Mouse (Mus musculus) midbrain, embryonic 11.5 days (tissue): ENCODE measurements around the gene Timm8b. TPM values are rescaled to one million over a fixed set of nuclear protein-coding genes. Genes with fewer than 3 reads are reported as not detected.

Experiments
- ATAC-seq: fragments of 200-750 bp; cut with Nextera tagmentation; 2 replicates; pipeline ENCODE4 v1.8.0; 2017; ENCODE audit warnings: moderate TSS enrichment, moderate library complexity; ENCODE audit not compliant: low FRiP score
- DNase-seq: peaks from one replicate; pipeline ENCODE4 v3.0.0; 2015; ENCODE audit warnings: low spot score; ENCODE audit errors: missing footprints
- H3K27ac ChIP-seq: fragments of 300-500 bp; sonication (generic); 2 replicates; pipeline ENCODE4 v1.5.1; 2014; ENCODE audit warnings: low read depth, low read length
- H3K27me3 ChIP-seq: fragments of 300-500 bp; sonication (generic); 2 replicates; pipeline ENCODE4 v1.6.1; 2014; ENCODE audit warnings: mild to moderate bottlenecking, low read length, moderate library complexity, mixed read lengths; ENCODE audit not compliant: control insufficient read depth, insufficient read depth
- H3K36me3 ChIP-seq: fragments of 300-500 bp; sonication (generic); 2 replicates; pipeline ENCODE4 v1.6.1; 2014; ENCODE audit warnings: mild to moderate bottlenecking, low read length, moderate library complexity, mixed read lengths; ENCODE audit not compliant: control insufficient read depth, insufficient read depth
- H3K4me1 ChIP-seq: fragments of 300-500 bp; sonication (generic); 2 replicates; pipeline ENCODE4 v1.6.1; 2014; ENCODE audit warnings: low read length; ENCODE audit not compliant: control insufficient read depth, insufficient read depth
- H3K4me2 ChIP-seq: fragments of 300-500 bp; sonication (generic); 2 replicates; pipeline ENCODE4 v1.6.1; 2014; ENCODE audit warnings: mild to moderate bottlenecking, moderate library complexity
- H3K4me3 ChIP-seq: fragments of 300-500 bp; sonication (generic); 2 replicates; pipeline ENCODE4 v1.5.1; 2014; ENCODE audit warnings: low read depth, low read length
- H3K9ac ChIP-seq: fragments of 300-500 bp; sonication (generic); 2 replicates; pipeline ENCODE4 v1.6.1; 2014; ENCODE audit warnings: low read length
- H3K9me3 ChIP-seq: fragments of 300-500 bp; sonication (generic); 2 replicates; pipeline ENCODE4 v1.6.1; 2016; ENCODE audit warnings: low read length; ENCODE audit not compliant: control insufficient read depth
- WGBS: fragments of 180-500 bp; shearing (Covaris S2); extraction: QIAGEN DNeasy Blood & Tissue Kit; methylation state at CpG from one replicate; pipeline ENCODE4 v1.1.7; 2014; 5-methylcytosine and 5-hydroxymethylcytosine counted together
- polyA plus RNA-seq: library from polyadenylated mRNA; unstranded; fragments of >200 nt; fragmentation: Nextera tagmentation; extraction: Ambion mirVana; gene quantifications from 2 replicates; pipeline ENCODE4 v1.2.1, GENCODE M21; 2014

Timm8b gene
- polyA plus RNA-seq, 1 experiment from 2014 or later, result 369 TPM

GRCm38 (mm10) chr9:50567881-50568280 lies 35.8 kb upstream of the Timm8b start:
- H3K27ac ChIP-seq, result no peak overlapping the region
- no peak overlapping the region for H3K9ac ChIP-seq
- no peak for ATAC-seq
- no peak overlapping the region for H3K4me2 ChIP-seq
- H3K27me3 ChIP-seq, result no peaks in the 10 kb centered on the region
- no peak overlapping the region for H3K4me3 ChIP-seq
- H3K9me3 ChIP-seq, result no peaks in the 10 kb centered on the region
- 98% methylated on average over 2 of the region's 2 CpGs for WGBS
- H3K4me1 ChIP-seq, result no peaks in the 10 kb centered on the region
- no peaks in the 10 kb centered on the region for H3K36me3 ChIP-seq
- no peak for DNase-seq

DNA sequence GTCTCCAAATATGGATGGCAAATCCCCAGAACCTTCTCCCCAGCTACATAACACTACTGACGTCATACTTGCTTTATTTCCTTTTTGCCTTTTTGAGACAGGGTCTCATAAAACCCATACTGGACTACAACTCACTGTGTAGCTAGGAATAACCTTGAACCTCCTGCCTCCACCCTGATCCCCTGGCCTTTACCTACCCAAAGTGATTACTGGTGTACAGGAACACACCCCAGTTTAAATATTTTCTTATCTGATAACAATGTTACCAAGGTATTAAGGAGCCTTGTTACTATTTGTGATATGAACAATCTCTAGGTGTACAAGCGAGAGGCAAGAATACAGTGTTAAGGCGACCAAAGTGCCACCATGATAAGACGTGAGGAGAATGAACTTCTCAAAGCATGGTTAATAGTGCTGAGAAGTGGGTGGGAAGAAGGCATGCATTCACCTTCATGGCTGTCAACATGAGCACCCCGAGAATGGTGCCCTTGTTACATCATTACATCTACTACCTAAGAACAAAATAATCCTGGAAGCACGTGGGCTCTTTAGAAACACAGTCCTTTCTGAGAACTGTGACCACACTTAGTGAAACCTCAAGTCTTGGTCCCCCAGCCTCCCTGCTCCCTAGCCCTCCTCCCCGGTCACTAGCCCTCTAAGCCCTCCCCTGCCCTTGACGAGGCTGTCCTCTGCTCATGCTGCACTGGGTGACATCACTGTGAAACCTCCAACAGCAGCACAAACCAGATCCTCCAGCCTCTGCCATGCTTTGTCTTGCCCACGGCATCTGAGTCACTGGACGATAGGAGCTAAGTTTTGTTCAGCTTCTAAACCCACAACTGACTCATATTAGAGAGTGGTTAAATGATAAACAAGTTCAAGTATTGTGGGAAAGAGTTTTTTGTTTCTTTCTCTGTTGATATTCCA lies 33.8 kb upstream of the Timm8b start:
- H3K9me3 ChIP-seq, result no peaks in the 10 kb centered on the region
- DNase-seq (no peak), ATAC-seq (no peak)
- H3K4me1 ChIP-seq, result no peaks in the 10 kb centered on the region
- no peak overlapping the region for H3K4me3 ChIP-seq
- H3K36me3 ChIP-seq, result no peaks in the 10 kb centered on the region
- H3K9ac ChIP-seq, result no peak overlapping the region
- no peak overlapping the region for H3K4me2 ChIP-seq
- 83% methylated on average over 10 of the region's 10 CpGs for WGBS
- no peaks in the 10 kb centered on the region for H3K27me3 ChIP-seq
- H3K27ac ChIP-seq, result no peak overlapping the region

GRCm38 (mm10) chr9:50580370-50580769 lies 23.3 kb upstream of the Timm8b start:
- Histone ChIP-seq H3K4me3 (no peak overlapping the region), H3K27ac (no peak overlapping the region), H3K36me3 (no peaks in the 10 kb centered on the region), H3K4me1 (no peaks in the 10 kb centered on the region), H3K4me2 (no peak overlapping the region), H3K9ac (no peak overlapping the region), H3K9me3 (no peaks in the 10 kb centered on the region), H3K27me3 (no peaks in the 10 kb centered on the region)
- ATAC-seq (no peak), DNase-seq (no peak)
- WGBS, result 12% methylated on average over 4 of the region's 4 CpGs

DNA sequence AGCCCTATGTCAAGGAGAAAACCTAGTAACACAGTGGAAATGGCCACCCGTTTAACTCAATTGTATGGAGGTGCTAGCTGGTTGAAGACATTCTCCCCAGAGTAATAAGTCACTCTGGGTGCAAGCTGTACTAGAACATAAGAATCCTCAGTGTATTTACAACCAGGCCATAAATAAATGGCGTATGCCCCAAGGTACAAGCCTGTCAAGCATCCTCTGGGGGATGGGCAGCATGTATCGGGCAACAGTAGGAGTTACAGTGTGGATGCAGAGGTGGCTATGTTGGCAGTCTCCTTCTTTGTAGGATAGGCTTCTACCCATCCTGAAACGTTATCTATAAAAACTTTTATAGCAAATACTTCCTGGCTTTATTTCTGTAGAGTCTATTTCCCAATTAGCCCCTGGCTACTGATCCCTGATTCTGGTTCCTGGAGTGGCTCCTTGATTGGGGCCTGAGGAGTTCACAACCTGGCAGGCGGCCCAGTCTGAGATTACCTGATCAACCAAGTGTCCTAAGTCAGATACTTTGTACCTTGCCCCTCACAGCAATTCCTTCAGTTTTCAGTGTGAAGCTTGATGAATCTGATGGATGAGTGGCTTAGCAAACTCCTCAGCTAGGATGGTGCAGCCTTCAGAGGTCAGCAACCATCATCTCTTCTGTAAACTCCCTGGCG lies 18.4 kb upstream of the Timm8b start:
- H3K27ac ChIP-seq, result no peak overlapping the region

DNA sequence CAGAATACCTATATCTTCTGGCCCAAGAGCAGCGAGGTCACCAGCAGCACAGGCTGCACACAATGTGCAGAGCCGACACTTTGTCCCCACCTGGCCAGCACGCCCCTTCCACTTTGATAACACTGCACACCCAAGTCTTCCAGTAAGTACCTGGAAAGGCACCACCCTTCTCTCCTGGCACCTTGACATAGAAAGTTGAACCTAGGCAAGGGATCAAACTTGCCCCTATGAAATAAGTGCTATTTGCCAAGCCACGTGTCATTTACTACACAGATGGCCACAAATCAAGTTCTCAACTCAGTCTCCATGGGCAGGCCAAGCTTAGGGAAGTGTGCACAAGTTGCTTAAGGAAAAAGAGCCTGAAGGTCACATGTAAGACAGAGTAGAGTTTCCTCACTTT lies 16.8 kb upstream of the Timm8b start:
- DNase-seq, result no peak

More for the DNA sequence above, 18.4 kb upstream of the Timm8b start:
- Histone ChIP-seq H3K36me3 (no peaks in the 10 kb centered on the region), H3K27me3 (no peaks in the 10 kb centered on the region), H3K4me1 (no peaks in the 10 kb centered on the region), H3K9ac (no peak overlapping the region), H3K4me2 (no peak overlapping the region), H3K9me3 (no peaks in the 10 kb centered on the region), H3K4me3 (no peak overlapping the region)
- no peak for DNase-seq
- 85% methylated on average over 6 of the region's 6 CpGs for WGBS
- ATAC-seq, result no peak

GRCm38 (mm10) chr9:50590856-50591518 lies 12.7 kb upstream of the Timm8b start:
- DNase-seq, result no peak
- WGBS, result 81% methylated on average over 10 of the region's 10 CpGs

More for the DNA sequence above, 16.8 kb upstream of the Timm8b start:
- no peak for ATAC-seq
- no peak overlapping the region for H3K27ac ChIP-seq
- H3K4me3 ChIP-seq, result no peak overlapping the region
- no peak overlapping the region for H3K9ac ChIP-seq
- H3K27me3 ChIP-seq, result no peaks in the 10 kb centered on the region
- 84% methylated on average over 4 of the region's 4 CpGs for WGBS
- no peaks in the 10 kb centered on the region for H3K4me1 ChIP-seq
- no peaks in the 10 kb centered on the region for H3K36me3 ChIP-seq
- no peaks in the 10 kb centered on the region for H3K9me3 ChIP-seq
- no peak overlapping the region for H3K4me2 ChIP-seq

DNA sequence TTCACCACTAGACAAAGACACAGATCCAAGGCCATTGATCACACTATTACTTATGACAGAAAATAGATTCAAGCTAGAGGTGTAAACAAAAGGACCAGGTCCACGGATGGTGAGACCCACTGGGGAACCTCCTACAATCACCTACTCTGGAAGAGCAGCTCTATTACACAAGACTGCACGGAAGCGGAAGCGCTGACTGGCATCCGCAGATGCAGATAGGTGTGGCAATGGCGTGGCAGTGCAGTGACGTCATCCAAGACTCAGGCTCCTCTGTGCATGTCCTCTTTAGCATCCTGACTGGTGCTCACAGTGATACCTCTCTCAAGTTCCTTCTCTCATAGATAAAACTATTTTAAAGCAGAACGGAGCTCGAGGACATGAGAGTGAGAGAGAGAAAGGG lies 10.8 kb upstream of the Timm8b start:
- H3K27ac ChIP-seq, result no peak overlapping the region
- no peaks in the 10 kb centered on the region for H3K9me3 ChIP-seq
- no peaks in the 10 kb centered on the region for H3K27me3 ChIP-seq
- WGBS, result 89% methylated on average over 9 of the region's 9 CpGs
- no peak overlapping the region for H3K9ac ChIP-seq
- ATAC-seq (no peak), DNase-seq (no peak)
- no peak overlapping the region for H3K4me3 ChIP-seq
- no peaks in the 10 kb centered on the region for H3K4me1 ChIP-seq
- H3K36me3 ChIP-seq, result peaks cover 11% of the 10 kb centered on the region; the same call in 1 of the 2 replicates
- no peak overlapping the region for H3K4me2 ChIP-seq

More at GRCm38 (mm10) chr9:50590856-50591518, 12.7 kb upstream of the Timm8b start:
- Histone ChIP-seq H3K27me3 (no peaks in the 10 kb centered on the region), H3K9ac (no peak overlapping the region), H3K9me3 (no peaks in the 10 kb centered on the region), H3K27ac (no peak overlapping the region), H3K4me3 (no peak overlapping the region), H3K36me3 (peaks cover 2% of the 10 kb centered on the region; the same call in 1 of the 2 replicates), H3K4me1 (no peaks in the 10 kb centered on the region), H3K4me2 (no peak overlapping the region)
- no peak for ATAC-seq

GRCm38 (mm10) chr9:50593544-50593943 lies 10.2 kb upstream of the Timm8b start:
- Histone ChIP-seq H3K27ac (no peak overlapping the region), H3K4me1 (no peaks in the 10 kb centered on the region), H3K9ac (no peak overlapping the region), H3K4me2 (no peak overlapping the region), H3K4me3 (no peak overlapping the region), H3K27me3 (no peaks in the 10 kb centered on the region), H3K36me3 (peaks cover 17% of the 10 kb centered on the region), H3K9me3 (no peaks in the 10 kb centered on the region)
- DNase-seq (peak; percentile 90), ATAC-seq (no peak)
- 73% methylated on average over 3 of the region's 3 CpGs for WGBS
